Mouse (Mus musculus) forebrain, embryonic 12.5 days (tissue): ENCODE data around the gene Slc29a1. TPM values are rescaled to one million over a fixed set of nuclear protein-coding genes. Genes with fewer than 3 reads are reported as not detected.
"Not testable (repeated sequence)": the region's sequence is repeated elsewhere in the genome, so short reads cannot be mapped to it uniquely, and the experiment has no call there.

Experiments
- ATAC-seq: fragments of 200-750 bp; cut with Nextera tagmentation; 2 replicates; pipeline ENCODE4 v1.8.0; 2017; ENCODE audit warnings: moderate TSS enrichment; ENCODE audit not compliant: low FRiP score
- H3K27ac ChIP-seq: fragments of 300-500 bp; sonication (generic); 2 replicates; pipeline ENCODE4 v1.5.1; 2016; ENCODE audit warnings: mild to moderate bottlenecking
- H3K27me3 ChIP-seq: fragments of 300-500 bp; sonication (generic); 2 replicates; pipeline ENCODE4 v1.6.1; 2016; ENCODE audit warnings: mild to moderate bottlenecking
- H3K36me3 ChIP-seq: fragments of 300-500 bp; sonication (generic); replicated peaks from 2 replicates; pipeline ENCODE4 v1.6.1; 2016; ENCODE audit warnings: mild to moderate bottlenecking
- H3K4me1 ChIP-seq: fragments of 300-500 bp; sonication (generic); 2 replicates; pipeline ENCODE4 v1.6.1; 2016
- H3K4me2 ChIP-seq: fragments of 300-500 bp; sonication (generic); 2 replicates; pipeline ENCODE4 v1.6.1; 2016; ENCODE audit warnings: mild to moderate bottlenecking, moderate library complexity
- H3K4me3 ChIP-seq: fragments of 300-500 bp; sonication (generic); replicated peaks from 2 replicates; pipeline ENCODE4 v1.5.1; 2016; ENCODE audit warnings: mild to moderate bottlenecking
- H3K9ac ChIP-seq: fragments of 300-500 bp; sonication (generic); 2 replicates; pipeline ENCODE4 v1.6.1; 2016; ENCODE audit warnings: mild to moderate bottlenecking
- H3K9me3 ChIP-seq: fragments of 300-500 bp; sonication (generic); 2 replicates; pipeline ENCODE4 v1.6.1; 2016
- WGBS: fragments of 180-500 bp; shearing (Covaris S2); methylation state at CpG from one replicate; pipeline ENCODE4 v1.1.7; 2016; 5-methylcytosine and 5-hydroxymethylcytosine counted together
- polyA plus RNA-seq: library from polyadenylated mRNA; unstranded; fragments of >200 nt; fragmentation: Nextera tagmentation; extraction: Ambion mirVana; gene quantifications from 2 replicates; pipeline ENCODE4 v1.2.1, GENCODE M21; 2016

Gene Slc29a1
- polyA plus RNA-seq, 1 experiment from 2014 or later, result 50.2 TPM

- WGBS, result 20% methylated on average over 15 of the region's 15 CpGs
- no peak overlapping the region for H3K9ac ChIP-seq
- H3K27me3 ChIP-seq, result peaks cover 13% of the 10 kb centered on the region
- peaks cover 18% of the 10 kb centered on the region for H3K4me1 ChIP-seq
- no peaks in the 10 kb centered on the region for H3K36me3 ChIP-seq
- H3K4me2 ChIP-seq, result peak overlapping the region; percentile 36
- no peak for ATAC-seq
- no peak overlapping the region for H3K27ac ChIP-seq
- H3K4me3 ChIP-seq, result 0 out of 2 replicates have a peak overlapping the region, but pooled peaks have one; percentile 10
- no peaks in the 10 kb centered on the region for H3K9me3 ChIP-seq
These were observed 27.2 kb upstream of the Slc29a1 start for GRCm38 (mm10) chr17:45626577-45627134.

GRCm38 (mm10) chr17:45623425-45623824 is 24.0 kb upstream of the Slc29a1 start:
- not testable (repeated sequence) for H3K9me3 ChIP-seq

DNA sequence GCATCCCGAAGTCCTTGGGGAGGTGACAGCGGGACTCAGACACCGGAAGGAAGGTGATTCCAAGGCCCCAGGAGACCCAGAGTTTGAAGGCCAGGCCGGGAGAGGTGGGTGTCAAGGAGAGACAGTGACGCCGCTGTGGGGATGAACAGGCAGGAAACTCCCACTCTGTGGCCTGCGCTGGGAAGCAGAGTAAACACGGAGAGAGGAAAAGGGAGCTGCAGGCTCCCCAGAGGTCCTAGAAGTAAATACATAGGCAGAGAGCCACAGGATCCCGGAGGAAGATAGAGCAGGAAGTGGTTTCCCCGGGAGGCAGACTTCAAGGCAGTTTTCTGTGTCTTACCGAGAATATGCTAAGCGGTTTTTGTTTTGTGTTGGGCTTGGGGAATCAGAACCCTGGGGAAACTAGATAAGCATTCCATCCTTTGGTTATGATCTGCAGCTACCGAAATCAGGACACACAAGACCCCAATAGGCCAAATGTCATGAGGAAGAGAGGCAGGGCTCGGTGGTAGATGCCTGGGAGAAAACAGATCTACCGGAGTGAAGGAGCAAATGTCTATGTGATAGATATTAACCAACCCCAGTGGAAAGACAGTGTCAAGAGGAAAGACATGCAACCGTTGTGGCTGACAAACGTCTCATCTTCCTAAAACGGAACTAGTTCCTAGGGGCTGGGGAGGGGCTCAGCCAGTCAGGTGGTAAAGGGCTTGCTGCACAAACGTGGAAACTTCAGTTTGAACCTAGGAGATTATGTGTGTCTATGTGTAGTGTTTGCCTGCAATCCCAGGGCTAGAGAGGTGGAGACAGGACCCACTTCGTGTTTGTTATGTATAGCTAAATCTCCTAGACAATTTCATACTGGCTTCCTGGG is 20.2 kb upstream of the Slc29a1 start:
- ATAC-seq, result no peak
- H3K9ac ChIP-seq, result 0 out of 2 replicates have a peak overlapping the region, but pooled peaks have one; percentile 22

More at GRCm38 (mm10) chr17:45623425-45623824, 24.0 kb upstream of the Slc29a1 start:
- peaks cover 13% of the 10 kb centered on the region for H3K4me1 ChIP-seq
- ATAC-seq, H3K27ac ChIP-seq, H3K36me3 ChIP-seq, H3K4me3 ChIP-seq, H3K27me3 ChIP-seq, H3K9ac ChIP-seq, H3K4me2 ChIP-seq: not testable (repeated sequence)
- WGBS, result 93% methylated on average over 8 of the region's 8 CpGs

DNA sequence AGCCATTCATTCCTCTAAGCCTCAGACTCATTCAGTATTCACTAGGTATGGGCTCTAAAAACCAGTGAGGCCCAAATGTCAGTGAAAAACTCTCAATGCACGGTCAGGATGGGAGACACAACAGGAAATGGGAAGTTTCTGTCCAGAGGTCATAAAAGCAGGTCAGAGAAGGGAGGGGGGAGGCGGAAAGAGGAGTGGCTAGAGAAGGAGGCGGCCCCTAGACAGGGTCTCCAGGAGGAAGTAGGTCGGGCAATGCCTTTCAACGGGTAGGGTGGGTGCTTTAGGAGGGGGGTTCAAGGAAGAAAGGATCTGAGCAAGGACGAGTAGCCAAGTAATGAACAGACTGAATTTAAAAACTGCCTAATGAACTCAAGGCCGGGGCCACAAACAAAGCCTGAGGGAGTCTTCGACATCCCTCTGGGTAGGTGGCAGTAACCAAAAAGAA is 19.6 kb upstream of the Slc29a1 start:
- 0 out of 2 replicates have a peak overlapping the region, but pooled peaks have one; percentile 22 for H3K9ac ChIP-seq
- WGBS, result 12% methylated on average over 8 of the region's 8 CpGs
- peaks cover 9% of the 10 kb centered on the region for H3K4me1 ChIP-seq
- ATAC-seq, result no peak
- H3K4me2 ChIP-seq, result peak overlapping the region; percentile 27
- H3K4me3 ChIP-seq, result no peak overlapping the region; the same call in 1 of the 2 replicates
- H3K9me3 ChIP-seq, result no peaks in the 10 kb centered on the region
- H3K27me3 ChIP-seq, result peaks cover 4% of the 10 kb centered on the region; the same call in 1 of the 2 replicates
- H3K27ac ChIP-seq, result 0 out of 2 replicates have a peak overlapping the region, but pooled peaks have one; percentile 33
- no peaks in the 10 kb centered on the region for H3K36me3 ChIP-seq

More for the DNA sequence above, 20.2 kb upstream of the Slc29a1 start:
- Histone ChIP-seq H3K27ac (peak overlapping the region; percentile 33; the same call in 1 of the 2 replicates), H3K36me3 (no peaks in the 10 kb centered on the region), H3K9me3 (no peaks in the 10 kb centered on the region), H3K27me3 (peaks cover 4% of the 10 kb centered on the region; the same call in 1 of the 2 replicates), H3K4me3 (no peak overlapping the region; the same call in 1 of the 2 replicates), H3K4me2 (peak overlapping the region; percentile 27), H3K4me1 (peaks cover 9% of the 10 kb centered on the region)
- WGBS, result 37% methylated on average over 20 of the region's 20 CpGs

DNA sequence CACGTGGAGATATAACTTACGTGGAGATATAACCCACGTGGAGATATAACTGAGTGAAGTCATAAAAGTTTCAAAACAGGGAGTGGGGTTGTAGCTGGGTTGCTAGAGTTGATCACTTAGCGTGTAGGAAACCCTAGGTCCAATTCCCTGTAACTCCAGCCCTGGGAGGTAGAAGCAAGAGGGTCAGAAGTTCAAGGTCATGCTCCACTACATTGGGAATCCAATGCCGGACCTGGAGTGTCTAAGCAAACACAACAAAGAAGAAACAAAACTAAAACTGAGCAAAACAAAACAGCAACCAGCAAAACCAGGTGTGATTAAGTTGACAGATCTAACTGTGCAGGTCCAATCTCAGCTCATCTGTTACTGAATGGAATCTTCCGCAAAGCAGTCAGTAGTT is 18.2 kb upstream of the Slc29a1 start:
- H3K27ac ChIP-seq, result no peak overlapping the region
- no peak overlapping the region for H3K4me3 ChIP-seq
- peaks cover 4% of the 10 kb centered on the region; the same call in 1 of the 2 replicates for H3K27me3 ChIP-seq
- ATAC-seq, result no peak
- H3K9me3 ChIP-seq, result no peaks in the 10 kb centered on the region
- no peaks in the 10 kb centered on the region for H3K36me3 ChIP-seq
- no peak overlapping the region for H3K9ac ChIP-seq
- H3K4me1 ChIP-seq, result peaks cover 9% of the 10 kb centered on the region
- WGBS, result 95% methylated on average over 6 of the region's 6 CpGs
- H3K4me2 ChIP-seq, result no peak overlapping the region

- Histone ChIP-seq H3K27me3 (peaks cover 4% of the 10 kb centered on the region; the same call in 1 of the 2 replicates), H3K36me3 (no peaks in the 10 kb centered on the region), H3K4me3 (no peak overlapping the region), H3K9ac (no peak overlapping the region), H3K9me3 (no peaks in the 10 kb centered on the region), H3K4me1 (peaks cover 9% of the 10 kb centered on the region), H3K4me2 (no peak overlapping the region), H3K27ac (no peak overlapping the region)
- no peak for ATAC-seq
- 85% methylated on average over 3 of the region's 3 CpGs for WGBS
These were observed 17.3 kb upstream of the Slc29a1 start for GRCm38 (mm10) chr17:45616679-45617078.

DNA sequence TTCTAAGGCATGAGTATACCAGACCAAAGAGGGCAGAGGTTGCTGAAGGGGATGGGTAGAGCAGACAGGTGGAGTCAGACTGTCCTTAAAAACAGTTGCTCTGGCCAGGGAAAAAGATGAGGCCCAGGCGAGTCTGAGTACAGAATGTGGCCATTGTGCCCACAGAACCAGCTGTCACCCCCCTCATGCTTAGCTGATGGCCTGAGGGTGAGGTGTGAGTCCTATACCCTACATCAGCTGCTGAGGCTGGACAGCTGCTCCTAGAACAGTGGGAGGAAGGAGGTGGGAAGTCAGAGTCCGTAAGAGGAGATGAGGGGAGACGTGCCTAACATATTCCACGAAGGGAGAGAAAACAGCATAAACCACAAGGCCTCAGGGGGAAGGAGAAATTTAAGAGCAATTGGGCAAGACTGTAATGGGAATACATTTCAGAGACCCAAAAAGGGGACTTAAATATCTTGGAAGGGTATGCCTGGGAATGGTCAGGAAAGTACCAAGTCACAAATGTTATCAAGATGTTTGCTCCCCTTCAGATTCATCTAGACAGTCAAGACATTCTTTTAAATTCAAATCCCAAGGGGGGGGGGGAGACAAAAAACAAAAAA is 16.7 kb upstream of the Slc29a1 start:
- H3K27ac ChIP-seq, result no peak overlapping the region
- H3K9ac ChIP-seq, result no peak overlapping the region
- no peak overlapping the region for H3K4me3 ChIP-seq
- ATAC-seq, result no peak
- 74% methylated on average over 4 of the region's 4 CpGs for WGBS
- H3K4me2 ChIP-seq, result no peak overlapping the region
- H3K9me3 ChIP-seq, result no peaks in the 10 kb centered on the region
- no peaks in the 10 kb centered on the region for H3K36me3 ChIP-seq
- H3K27me3 ChIP-seq, result peaks cover 4% of the 10 kb centered on the region; the same call in 1 of the 2 replicates
- H3K4me1 ChIP-seq, result peaks cover 9% of the 10 kb centered on the region

DNA sequence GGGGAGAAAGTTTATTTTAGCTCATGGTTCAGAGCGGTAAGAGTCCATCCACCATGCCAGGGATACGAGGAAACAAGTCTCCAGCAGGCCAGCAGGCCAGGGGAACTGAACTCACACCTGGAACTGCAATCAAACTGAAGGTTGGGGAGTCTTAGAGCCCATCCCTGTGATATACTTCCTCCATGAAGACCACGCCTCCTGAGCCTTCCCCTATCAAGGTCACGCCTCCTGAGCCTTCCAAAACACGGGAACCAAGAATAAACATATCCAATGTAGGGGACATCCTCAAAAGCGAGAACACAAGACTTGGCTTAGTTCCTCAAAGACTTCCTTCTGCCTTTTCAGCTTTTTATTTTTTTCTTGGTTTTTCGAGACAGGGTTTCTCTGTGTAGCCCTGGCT is 13.5 kb upstream of the Slc29a1 start:
- WGBS, result 90% methylated on average over 7 of the region's 7 CpGs
- H3K9ac ChIP-seq, result no peak overlapping the region
- no peaks in the 10 kb centered on the region for H3K27me3 ChIP-seq
- peaks cover 8% of the 10 kb centered on the region; the same call in 1 of the 2 replicates for H3K4me1 ChIP-seq
- H3K4me3 ChIP-seq, result no peak overlapping the region
- no peaks in the 10 kb centered on the region for H3K36me3 ChIP-seq
- no peak overlapping the region for H3K27ac ChIP-seq
- H3K9me3 ChIP-seq, result no peaks in the 10 kb centered on the region
- ATAC-seq, result no peak
- H3K4me2 ChIP-seq, result no peak overlapping the region

DNA sequence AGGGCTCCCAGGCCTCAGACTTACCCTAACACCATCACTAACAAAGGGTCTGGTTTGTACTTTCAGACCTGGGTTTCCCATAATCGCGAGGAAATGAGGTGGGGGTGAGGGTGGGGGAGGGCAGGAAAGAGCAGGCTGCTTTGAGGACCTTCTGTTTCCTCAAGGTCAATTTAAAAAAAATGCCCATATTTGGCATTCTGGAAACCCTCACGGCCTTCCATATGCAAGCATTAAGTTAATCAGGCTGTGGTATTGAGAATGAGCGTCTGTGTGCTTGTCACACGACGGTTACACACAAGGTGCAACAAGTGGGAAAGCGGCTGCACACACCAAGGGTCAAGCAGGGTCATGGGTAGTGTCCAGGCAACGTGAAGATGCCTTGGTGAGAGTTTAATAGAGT is 12.6 kb upstream of the Slc29a1 start:
- Histone ChIP-seq H3K36me3 (no peaks in the 10 kb centered on the region), H3K9ac (no peak overlapping the region), H3K27me3 (no peaks in the 10 kb centered on the region), H3K27ac (no peak overlapping the region), H3K4me2 (no peak overlapping the region), H3K4me1 (peaks cover 8% of the 10 kb centered on the region; the same call in 1 of the 2 replicates), H3K9me3 (no peaks in the 10 kb centered on the region), H3K4me3 (no peak overlapping the region)
- ATAC-seq, result no peak
- WGBS, result 88% methylated on average over 8 of the region's 8 CpGs

DNA sequence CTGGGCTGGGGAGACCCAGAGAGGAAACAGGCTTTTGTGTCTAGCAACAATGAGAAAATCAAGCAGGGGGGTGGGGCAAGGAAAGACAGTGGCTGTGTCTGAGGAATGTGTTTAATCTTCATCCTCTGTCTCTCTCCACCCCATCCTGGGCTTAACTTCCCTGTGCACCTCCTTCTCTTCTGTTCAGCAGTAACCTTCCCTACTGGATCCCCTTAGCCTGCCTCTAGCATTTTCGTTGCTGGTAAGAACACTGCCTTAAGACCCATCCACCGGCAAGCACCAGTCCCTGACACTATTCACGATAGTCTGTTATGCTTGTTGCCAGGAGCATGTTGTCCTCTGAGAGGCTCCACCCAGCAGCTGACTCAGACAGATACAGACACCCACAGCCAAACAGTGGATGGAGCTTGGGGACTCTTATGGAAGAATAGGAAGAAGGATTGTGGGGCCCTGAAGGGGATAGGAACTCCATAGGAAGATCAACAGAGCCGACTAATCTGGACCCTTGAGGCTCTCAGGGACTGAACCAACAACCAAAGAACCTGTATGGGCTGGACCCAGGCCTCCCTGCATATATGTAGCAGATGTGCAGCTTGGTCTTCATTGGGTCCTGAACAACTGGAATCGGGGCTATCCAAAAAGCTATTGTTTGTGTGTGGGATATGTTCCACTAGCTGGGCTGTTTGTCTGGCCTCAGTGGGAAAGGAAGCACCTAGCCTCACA is 10.9 kb upstream of the Slc29a1 start:
- H3K27ac ChIP-seq, result no peak overlapping the region
- ATAC-seq, result no peak; the same call in 1 of the 2 replicates

GRCm38 (mm10) chr17:45608396-45608795 is 9.0 kb upstream of the Slc29a1 start:
- no peaks in the 10 kb centered on the region for H3K36me3 ChIP-seq
- H3K4me3 ChIP-seq, result no peak overlapping the region
- no peak for ATAC-seq
- H3K4me1 ChIP-seq, result peaks cover 8% of the 10 kb centered on the region; the same call in 1 of the 2 replicates
- H3K9ac ChIP-seq, result no peak overlapping the region
- H3K4me2 ChIP-seq, result no peak overlapping the region
- no peaks in the 10 kb centered on the region for H3K9me3 ChIP-seq
- H3K27ac ChIP-seq, result no peak overlapping the region
- 92% methylated on average over 4 of the region's 4 CpGs for WGBS
- H3K27me3 ChIP-seq, result peaks cover 6% of the 10 kb centered on the region; the same call in 1 of the 2 replicates

More for the DNA sequence above, 10.9 kb upstream of the Slc29a1 start:
- Histone ChIP-seq H3K9ac (no peak overlapping the region), H3K27me3 (no peaks in the 10 kb centered on the region), H3K4me2 (no peak overlapping the region), H3K4me3 (no peak overlapping the region), H3K9me3 (no peaks in the 10 kb centered on the region), H3K36me3 (no peaks in the 10 kb centered on the region), H3K4me1 (peaks cover 8% of the 10 kb centered on the region; the same call in 1 of the 2 replicates)
- 32% methylated on average over 5 of the region's 5 CpGs for WGBS
